Mouse (Mus musculus) heart, embryonic 13.5 days (tissue): ENCODE data around the gene Ccdc63. TPM values are rescaled to one million over a fixed set of nuclear protein-coding genes. Genes with fewer than 3 reads are reported as not detected.

Experiments
- ATAC-seq: fragments of 200-750 bp; cut with Nextera tagmentation; 2 replicates; pipeline ENCODE4 v1.8.0; 2017; ENCODE audit warnings: moderate TSS enrichment; ENCODE audit not compliant: insufficient number of reproducible peaks, low FRiP score, low TSS enrichment; ENCODE audit errors: extremely low read depth
- H3K27ac ChIP-seq: fragments of 300-500 bp; sonication (generic); replicated peaks from 2 replicates; pipeline ENCODE4 v1.5.1; 2015; ENCODE audit warnings: moderate library complexity, mild to moderate bottlenecking, inconsistent platforms
- H3K27me3 ChIP-seq: fragments of 300-500 bp; sonication (generic); replicated peaks from 2 replicates; pipeline ENCODE4 v1.6.1; 2015; ENCODE audit warnings: mild to moderate bottlenecking, inconsistent platforms
- H3K36me3 ChIP-seq: fragments of 300-500 bp; sonication (generic); 2 replicates; pipeline ENCODE4 v1.6.1; 2015; ENCODE audit warnings: mild to moderate bottlenecking, inconsistent platforms
- H3K4me1 ChIP-seq: fragments of 300-500 bp; sonication (generic); 2 replicates; pipeline ENCODE4 v1.6.1; 2015; ENCODE audit warnings: inconsistent platforms
- H3K4me2 ChIP-seq: fragments of 300-500 bp; sonication (generic); 2 replicates; pipeline ENCODE4 v1.6.1; 2015; ENCODE audit warnings: inconsistent platforms, mild to moderate bottlenecking, moderate library complexity
- H3K4me3 ChIP-seq: fragments of 300-500 bp; sonication (generic); 2 replicates; pipeline ENCODE4 v1.5.1; 2015; ENCODE audit warnings: moderate library complexity, mild to moderate bottlenecking, inconsistent platforms
- H3K9ac ChIP-seq: fragments of 300-500 bp; sonication (generic); 2 replicates; pipeline ENCODE4 v1.6.1; 2015; ENCODE audit warnings: inconsistent platforms, mild to moderate bottlenecking, moderate library complexity
- H3K9me3 ChIP-seq: fragments of 300-500 bp; sonication (generic); 2 replicates; pipeline ENCODE4 v1.6.1; 2016; ENCODE audit warnings: inconsistent platforms
- WGBS: fragments of 180-500 bp; shearing (Covaris S2); methylation state at CpG from one replicate; pipeline ENCODE4 v1.1.7; 2015; ENCODE audit warnings: mixed read lengths; 5-methylcytosine and 5-hydroxymethylcytosine counted together
- polyA plus RNA-seq: library from polyadenylated mRNA; unstranded; fragments of >200 nt; fragmentation: Nextera tagmentation; extraction: Ambion mirVana; gene quantifications from 2 replicates; pipeline ENCODE4 v1.2.1, GENCODE M21; 2015

Gene Ccdc63
- polyA plus RNA-seq, 1 experiment from 2014 or later = not detected

DNA sequence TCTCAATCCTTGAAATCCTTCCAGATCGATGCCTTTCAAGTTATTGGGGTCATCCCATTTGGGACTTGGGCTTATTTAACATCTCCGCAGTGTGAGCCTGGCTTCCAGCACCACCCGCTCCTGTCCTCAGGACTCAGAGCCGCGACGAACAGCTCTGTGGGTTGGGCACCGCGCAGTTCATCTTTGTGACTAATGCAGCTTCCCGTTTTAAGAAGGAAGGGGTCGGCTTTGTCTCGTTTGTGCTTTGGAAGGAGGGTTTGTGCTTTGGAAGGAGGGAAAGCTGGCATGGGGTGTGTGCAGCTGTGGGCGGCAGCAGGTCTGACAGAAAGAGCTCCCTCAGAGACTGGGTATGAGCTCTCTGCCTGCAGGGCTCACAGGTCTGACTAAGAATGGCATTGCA lies 37.5 kb downstream of the Ccdc63 start:
- H3K27me3 ChIP-seq = peaks cover 34% of the 10 kb centered on the region
- WGBS = 33% methylated on average over 12 of the region's 12 CpGs
- peak overlapping the region; percentile 96 for H3K9ac ChIP-seq
- H3K4me1 ChIP-seq = peaks cover 28% of the 10 kb centered on the region; the same call in 1 of the 2 replicates
- peak overlapping the region; percentile 99 for H3K27ac ChIP-seq
- peak overlapping the region; percentile 75 for H3K4me2 ChIP-seq
- H3K9me3 ChIP-seq = no peaks in the 10 kb centered on the region
- peak overlapping the region; percentile 57 for H3K4me3 ChIP-seq
- peaks cover 59% of the 10 kb centered on the region for H3K36me3 ChIP-seq
- ATAC-seq = no peak

DNA sequence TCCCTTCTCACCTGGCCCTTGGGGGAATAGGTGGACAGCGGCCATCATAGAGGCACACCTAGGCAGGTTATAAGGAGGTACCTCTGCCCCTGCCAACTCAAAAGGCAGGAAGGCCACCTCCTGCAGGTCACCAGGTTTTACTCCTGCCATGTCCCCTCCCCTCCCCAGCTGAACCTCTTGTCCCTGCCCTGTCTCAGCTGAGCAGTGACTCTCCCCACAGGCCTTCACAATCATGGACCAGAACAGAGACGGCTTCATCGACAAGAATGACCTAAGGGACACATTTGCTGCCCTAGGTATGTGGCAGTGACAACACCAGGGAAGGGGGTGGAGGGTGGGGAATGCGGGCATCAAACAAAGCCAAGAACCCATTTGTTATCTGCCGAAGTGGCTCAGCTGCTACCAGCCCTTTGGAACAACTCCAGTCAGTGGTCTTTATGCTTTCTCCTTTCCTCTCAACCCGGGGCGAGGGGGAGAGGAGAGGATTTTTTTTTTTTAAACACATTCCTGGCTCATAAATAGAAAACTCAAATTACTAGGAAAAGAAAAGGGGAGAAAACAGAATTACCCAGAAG lies 38.1 kb downstream of the Ccdc63 start:
- 18% methylated on average over 7 of the region's 7 CpGs for WGBS

DNA sequence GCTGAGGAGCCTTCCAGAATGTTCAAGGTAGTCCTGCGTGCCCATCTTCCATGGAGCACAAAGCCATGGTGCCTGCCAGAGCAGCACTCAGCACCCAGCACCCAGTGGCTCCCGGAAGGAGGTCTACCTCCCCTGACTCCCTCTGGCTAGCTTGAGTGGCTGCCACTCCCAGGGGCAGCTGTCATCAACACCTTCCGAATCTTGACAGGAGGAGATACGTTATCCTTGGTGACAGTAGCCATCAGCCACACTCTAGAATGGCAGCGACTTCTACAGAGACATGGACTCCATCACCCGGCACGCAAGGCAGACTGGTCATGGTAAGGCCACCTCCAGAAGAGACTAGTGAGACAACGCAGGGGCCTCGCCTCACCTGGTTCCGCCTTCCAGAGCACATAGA lies 46.2 kb downstream of the Ccdc63 start:
- Histone ChIP-seq H3K9me3 (peaks cover 5% of the 10 kb centered on the region; the same call in 1 of the 2 replicates), H3K4me1 (peaks cover 41% of the 10 kb centered on the region), H3K4me3 (peak overlapping the region; percentile 51), H3K36me3 (no peaks in the 10 kb centered on the region; the same call in 1 of the 2 replicates), H3K27me3 (no peaks in the 10 kb centered on the region), H3K27ac (peak overlapping the region; percentile 91), H3K4me2 (peak overlapping the region; percentile 67), H3K9ac (peak overlapping the region; percentile 81)
- 35% methylated on average over 10 of the region's 10 CpGs for WGBS
- peak; percentile 55; the same call in 1 of the 2 replicates for ATAC-seq

More for the DNA sequence above, 38.1 kb downstream of the Ccdc63 start:
- H3K4me1 ChIP-seq = peaks cover 27% of the 10 kb centered on the region; the same call in 1 of the 2 replicates
- peaks cover 34% of the 10 kb centered on the region for H3K27me3 ChIP-seq
- ATAC-seq = no peak
- H3K9ac ChIP-seq = peak overlapping the region; percentile 96
- peak overlapping the region; percentile 57 for H3K4me3 ChIP-seq
- H3K36me3 ChIP-seq = peaks cover 54% of the 10 kb centered on the region
- peak overlapping the region; percentile 99 for H3K27ac ChIP-seq
- H3K9me3 ChIP-seq = no peaks in the 10 kb centered on the region
- H3K4me2 ChIP-seq = peak overlapping the region; percentile 75

DNA sequence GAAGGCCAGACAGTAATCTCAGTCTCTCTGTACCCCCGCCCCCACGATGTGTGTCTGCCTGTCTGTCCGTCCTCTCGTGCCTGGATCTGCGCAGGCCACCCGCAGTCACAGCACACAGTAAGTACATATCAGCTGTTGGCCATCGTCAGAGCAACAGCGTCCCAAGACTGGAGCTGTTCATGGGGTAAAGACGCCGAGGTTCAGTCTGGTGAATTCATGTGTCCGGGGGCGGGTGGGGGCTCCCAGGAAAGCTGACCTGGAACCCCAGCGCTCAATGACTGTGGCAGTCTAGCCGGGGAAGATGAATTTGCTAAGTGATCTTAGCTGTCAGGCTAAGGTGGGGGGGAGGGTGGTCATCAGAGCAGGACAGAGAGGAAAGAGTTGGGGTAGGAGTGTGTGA lies 46.9 kb downstream of the Ccdc63 start:
- ATAC-seq = no peak
- Histone ChIP-seq H3K27me3 (no peaks in the 10 kb centered on the region), H3K4me3 (peak overlapping the region; percentile 51), H3K4me2 (peak overlapping the region; percentile 67), H3K36me3 (no peaks in the 10 kb centered on the region; the same call in 1 of the 2 replicates), H3K9ac (peak overlapping the region; percentile 81), H3K9me3 (peaks cover 5% of the 10 kb centered on the region; the same call in 1 of the 2 replicates), H3K4me1 (peaks cover 37% of the 10 kb centered on the region), H3K27ac (peak overlapping the region; percentile 91)
- 40% methylated on average over 14 of the region's 14 CpGs for WGBS

DNA sequence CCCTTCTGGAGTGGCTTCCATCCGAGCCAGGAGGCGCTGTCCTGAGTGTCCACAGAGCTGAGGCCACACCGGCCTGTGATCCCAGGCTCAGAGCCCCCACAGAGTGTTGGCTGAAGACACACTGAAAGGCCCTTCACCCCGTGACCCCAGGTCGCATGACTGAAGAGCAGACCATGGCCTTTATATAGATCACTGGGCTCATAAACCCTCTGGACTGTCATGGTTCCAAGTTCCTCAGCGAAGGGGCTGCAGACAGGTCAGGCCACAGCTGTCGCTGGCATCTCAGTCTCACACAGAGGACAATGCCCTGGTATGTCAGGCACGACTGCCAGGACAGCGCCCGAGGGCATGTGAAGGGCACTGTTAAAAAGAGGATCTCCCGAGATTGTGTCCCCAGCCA lies 47.8 kb downstream of the Ccdc63 start:
- Histone ChIP-seq H3K36me3 (no peaks in the 10 kb centered on the region; the same call in 1 of the 2 replicates), H3K4me3 (peak overlapping the region; percentile 51), H3K9ac (peak overlapping the region; percentile 81), H3K4me2 (peak overlapping the region; percentile 67), H3K9me3 (peaks cover 5% of the 10 kb centered on the region; the same call in 1 of the 2 replicates), H3K4me1 (peaks cover 33% of the 10 kb centered on the region), H3K27ac (peak overlapping the region; percentile 91), H3K27me3 (peaks cover 4% of the 10 kb centered on the region)
- WGBS = 39% methylated on average over 11 of the region's 11 CpGs
- peak; percentile 66 for ATAC-seq

DNA sequence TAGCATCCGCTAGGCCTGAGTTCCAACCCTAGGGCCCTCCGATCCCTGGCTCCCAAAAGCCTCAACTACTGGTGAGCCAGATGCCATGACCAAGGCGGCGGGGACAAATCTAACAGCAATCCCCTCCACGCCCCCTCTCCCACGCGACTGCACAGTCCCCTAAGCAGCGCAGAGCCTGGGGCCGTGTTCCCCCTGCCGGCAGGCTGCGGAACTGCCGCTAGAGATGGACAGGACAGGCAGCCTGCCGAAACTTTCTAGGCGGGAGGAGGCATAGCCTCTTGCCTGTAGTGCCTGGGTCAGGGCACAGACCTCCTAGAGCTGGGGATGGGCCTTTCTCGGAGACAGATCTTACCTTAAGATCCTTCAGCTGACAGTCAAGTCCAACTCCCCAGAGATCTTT lies 49.6 kb downstream of the Ccdc63 start:
- H3K4me3 ChIP-seq = no peak overlapping the region
- H3K4me1 ChIP-seq = peaks cover 37% of the 10 kb centered on the region
- H3K9ac ChIP-seq = no peak overlapping the region
- no peak overlapping the region for H3K4me2 ChIP-seq
- H3K36me3 ChIP-seq = no peaks in the 10 kb centered on the region
- ATAC-seq = no peak
- peaks cover 5% of the 10 kb centered on the region; the same call in 1 of the 2 replicates for H3K9me3 ChIP-seq
- H3K27ac ChIP-seq = no peak overlapping the region; the same call in 1 of the 2 replicates
- WGBS = 25% methylated on average over 15 of the region's 15 CpGs
- H3K27me3 ChIP-seq = peaks cover 8% of the 10 kb centered on the region

DNA sequence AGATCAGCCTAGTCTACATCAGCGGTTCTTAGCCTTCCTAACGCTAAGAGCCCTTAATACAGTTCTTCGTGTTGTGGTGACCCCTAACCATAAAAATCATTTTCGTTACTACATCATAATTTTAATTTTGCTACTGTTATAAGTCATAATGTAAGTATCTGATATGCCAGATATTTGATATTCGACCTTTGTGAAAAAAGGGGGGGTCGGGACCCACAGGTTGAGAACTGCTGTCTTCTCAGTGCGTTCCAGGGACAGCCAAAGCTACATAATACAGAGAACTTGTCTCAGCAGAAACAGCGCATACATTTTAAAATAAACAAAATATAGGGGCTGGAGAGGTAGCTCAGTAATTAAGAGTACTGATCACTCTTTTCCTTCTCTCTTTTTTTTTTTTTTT lies 51.0 kb downstream of the Ccdc63 start:
- no peak overlapping the region for H3K4me3 ChIP-seq
- no peaks in the 10 kb centered on the region for H3K36me3 ChIP-seq
- ATAC-seq = no peak
- no peak overlapping the region for H3K9ac ChIP-seq
- no peak overlapping the region for H3K27ac ChIP-seq
- H3K27me3 ChIP-seq = peaks cover 8% of the 10 kb centered on the region
- H3K4me1 ChIP-seq = peaks cover 46% of the 10 kb centered on the region
- peaks cover 5% of the 10 kb centered on the region; the same call in 1 of the 2 replicates for H3K9me3 ChIP-seq
- no peak overlapping the region for H3K4me2 ChIP-seq
- WGBS = 79% methylated on average over 8 of the region's 8 CpGs

DNA sequence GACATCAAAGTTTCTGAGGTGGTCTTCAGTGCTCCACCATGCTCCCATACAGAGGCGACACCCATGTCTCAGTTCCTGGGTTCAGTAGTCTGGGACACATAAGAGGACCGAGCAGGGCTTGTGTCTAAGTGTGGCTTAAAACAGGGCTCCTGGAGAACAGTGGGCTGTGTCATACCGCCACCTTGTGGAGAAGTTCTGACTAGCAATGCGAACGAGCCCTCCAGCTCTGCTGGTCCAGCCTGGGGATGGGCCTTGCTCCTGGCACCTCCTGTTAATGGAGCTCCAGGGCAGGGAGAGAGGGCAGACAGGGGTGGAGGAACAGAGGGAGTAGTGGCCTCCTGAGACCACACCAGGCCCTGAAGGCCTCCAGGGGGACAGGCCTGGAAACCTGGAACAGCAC lies 51.7 kb downstream of the Ccdc63 start:
- Histone ChIP-seq H3K9ac (no peak overlapping the region), H3K4me2 (no peak overlapping the region), H3K27ac (no peak overlapping the region), H3K36me3 (no peaks in the 10 kb centered on the region), H3K27me3 (peaks cover 8% of the 10 kb centered on the region), H3K4me3 (no peak overlapping the region), H3K9me3 (peaks cover 5% of the 10 kb centered on the region; the same call in 1 of the 2 replicates), H3K4me1 (peaks cover 41% of the 10 kb centered on the region)
- no peak for ATAC-seq
- 2% methylated on average over 5 of the region's 5 CpGs for WGBS

DNA sequence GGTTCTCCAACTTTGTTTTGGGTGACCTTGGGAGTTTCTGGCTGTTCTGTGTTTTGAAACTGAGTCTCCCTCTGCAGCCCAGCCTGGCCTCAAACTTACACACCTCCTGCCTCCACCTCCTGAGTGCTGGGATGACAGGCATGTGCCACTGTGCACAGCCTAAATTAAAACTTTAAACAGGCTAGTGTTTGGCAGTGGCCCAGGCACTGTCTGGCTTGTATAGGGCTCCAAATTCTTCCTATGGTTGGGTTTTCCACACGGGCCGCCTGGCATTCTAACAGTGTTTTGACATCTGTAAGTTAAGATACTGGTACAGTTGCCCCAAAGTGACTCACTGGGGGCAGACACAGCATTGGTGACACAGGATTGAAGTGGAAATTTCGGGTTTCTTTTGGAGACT lies 54.5 kb downstream of the Ccdc63 start:
- Histone ChIP-seq H3K4me2 (no peak overlapping the region), H3K27ac (peak overlapping the region; percentile 33; the same call in 1 of the 2 replicates), H3K4me3 (no peak overlapping the region), H3K9me3 (no peaks in the 10 kb centered on the region), H3K27me3 (peaks cover 8% of the 10 kb centered on the region), H3K4me1 (peaks cover 23% of the 10 kb centered on the region), H3K9ac (peak overlapping the region; percentile 62; the same call in 1 of the 2 replicates), H3K36me3 (no peaks in the 10 kb centered on the region)
- 43% methylated on average over 3 of the region's 3 CpGs for WGBS
- ATAC-seq = no peak

DNA sequence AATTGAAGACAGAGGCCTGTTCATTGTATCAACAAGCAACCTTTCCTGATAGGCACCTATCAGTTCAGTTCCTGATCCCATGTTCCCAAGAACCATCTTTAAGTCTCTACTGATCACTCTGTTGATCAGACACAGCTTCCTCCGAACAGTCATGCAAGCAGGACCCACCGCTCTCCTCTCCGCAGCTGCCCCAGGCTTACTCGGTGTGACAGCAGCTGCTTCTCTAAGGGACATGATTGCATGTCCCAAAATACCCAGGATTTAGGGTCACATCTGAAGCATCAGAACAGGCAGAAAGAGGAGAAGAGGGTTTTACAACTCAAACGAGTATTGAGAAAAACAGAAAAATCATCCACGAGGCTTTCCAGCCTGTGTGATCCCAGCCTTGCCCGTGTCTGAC lies 55.3 kb downstream of the Ccdc63 start:
- H3K36me3 ChIP-seq = no peaks in the 10 kb centered on the region
- ATAC-seq = no peak
- 67% methylated on average over 7 of the region's 7 CpGs for WGBS
- H3K9me3 ChIP-seq = no peaks in the 10 kb centered on the region
- H3K4me2 ChIP-seq = peak overlapping the region; percentile 26
- peaks cover 8% of the 10 kb centered on the region for H3K27me3 ChIP-seq
- peaks cover 27% of the 10 kb centered on the region for H3K4me1 ChIP-seq
- peak overlapping the region; percentile 33; the same call in 1 of the 2 replicates for H3K27ac ChIP-seq
- H3K9ac ChIP-seq = peak overlapping the region; percentile 62
- no peak overlapping the region for H3K4me3 ChIP-seq

DNA sequence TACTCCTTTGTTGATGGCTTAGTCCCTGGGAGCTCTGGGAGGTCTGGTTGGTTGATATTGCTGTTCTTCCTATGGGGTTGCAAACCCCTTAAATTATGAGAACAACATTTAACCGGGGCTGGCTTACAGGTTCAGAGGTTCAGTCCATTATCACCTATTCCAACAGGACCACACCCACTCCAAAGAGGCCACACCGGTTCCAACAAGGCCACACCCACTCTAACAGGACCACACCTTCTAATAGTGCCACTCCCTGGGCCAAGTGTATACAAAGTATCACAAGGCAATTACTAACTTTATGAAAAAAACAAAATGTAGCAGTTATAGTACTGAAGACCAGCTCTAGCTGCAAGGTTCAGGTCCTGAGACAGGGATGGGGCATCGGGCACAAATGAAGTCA lies 56.2 kb downstream of the Ccdc63 start:
- H3K9me3 ChIP-seq = no peaks in the 10 kb centered on the region
- H3K27ac ChIP-seq = no peak overlapping the region
- peaks cover 8% of the 10 kb centered on the region for H3K27me3 ChIP-seq
- 67% methylated on average over 3 of the region's 3 CpGs for WGBS
- H3K9ac ChIP-seq = no peak overlapping the region
- H3K36me3 ChIP-seq = no peaks in the 10 kb centered on the region
- no peak for ATAC-seq
- H3K4me2 ChIP-seq = no peak overlapping the region
- H3K4me1 ChIP-seq = peaks cover 27% of the 10 kb centered on the region
- H3K4me3 ChIP-seq = no peak overlapping the region

DNA sequence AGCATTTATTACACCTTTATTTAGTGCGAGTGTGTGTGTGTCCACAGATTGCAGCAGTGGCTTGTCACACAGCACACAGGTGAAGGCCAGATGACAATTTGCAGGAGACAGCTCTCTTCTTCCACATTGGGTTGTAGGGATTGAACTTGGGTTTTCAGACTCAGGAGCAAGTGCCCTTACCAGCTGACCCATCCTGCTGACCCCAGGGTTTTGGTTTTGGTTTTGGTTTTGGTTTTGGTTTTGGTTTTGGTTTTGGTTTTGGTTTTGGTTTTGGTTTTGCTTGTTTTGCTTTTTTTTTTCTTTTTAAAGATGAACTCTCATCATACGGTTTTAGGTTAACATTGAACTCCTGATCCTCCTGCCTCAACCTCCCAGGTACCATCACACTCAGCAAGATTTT lies 57.3 kb downstream of the Ccdc63 start:
- Histone ChIP-seq H3K27ac (no peak overlapping the region), H3K4me1 (peaks cover 27% of the 10 kb centered on the region), H3K9me3 (no peaks in the 10 kb centered on the region), H3K4me3 (no peak overlapping the region), H3K4me2 (no peak overlapping the region), H3K9ac (no peak overlapping the region), H3K27me3 (peaks cover 8% of the 10 kb centered on the region), H3K36me3 (no peaks in the 10 kb centered on the region)
- ATAC-seq = no peak
- 89% methylated on average over 2 of the region's 2 CpGs for WGBS
